Mouse (Mus musculus) yolk sac, embryonic 10.5 days (tissue): Measurements from ENCODE around the gene A430033K04Rik.

Experiments used
- DNase-seq: peaks from one replicate; pipeline ENCODE4 v3.0.0-alpha.2; 2017; ENCODE audit warnings: low spot score

Gene A430033K04Rik

GRCm38 (mm10) chr5:138694496-138695167 lies 72.0 kb downstream of the A430033K04Rik start:
- no peak for DNase-seq

GRCm38 (mm10) chr5:138697466-138697865 lies 74.8 kb downstream of the A430033K04Rik start:
- no peak for DNase-seq
